Mouse (Mus musculus): Measurements from ENCODE around the gene Unc13d. TPM values are rescaled to one million over a fixed set of nuclear protein-coding genes. Genes with fewer than 3 reads are reported as not detected.

The Unc13d gene
- polyA plus RNA-seq, 1 experiment from 2014 or later, result 2.3 TPM

DNA sequence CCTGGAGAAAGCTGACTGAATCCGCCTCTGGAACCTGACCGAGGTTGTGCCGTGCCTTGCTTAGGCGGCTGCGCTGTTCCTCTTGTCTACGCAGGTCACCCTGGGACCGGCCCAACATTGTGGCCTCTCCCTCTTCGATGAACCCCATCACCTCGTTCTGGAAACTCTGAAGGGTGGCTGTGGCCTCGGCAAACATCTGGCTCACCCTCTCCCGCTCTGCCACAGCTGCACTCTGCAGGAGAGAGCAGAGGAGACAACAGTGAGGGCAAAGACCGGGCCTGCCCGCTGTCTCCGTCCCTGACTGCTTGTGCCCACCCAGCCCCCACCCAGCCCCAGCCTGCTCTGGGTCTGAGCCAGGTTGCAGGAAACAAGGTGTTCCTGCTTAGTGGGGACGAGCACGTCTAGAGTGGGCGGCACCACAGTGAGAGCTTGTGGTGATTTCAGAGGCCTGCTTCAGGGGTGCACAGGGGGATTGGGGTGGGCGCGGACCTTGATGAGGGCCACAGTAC is 30.1 kb upstream of the Unc13d start:
- peak; percentile 5; the same call in 1 of the 2 replicates for ATAC-seq (ENCODE audit: low FRiP score, low TSS enrichment)
- peak overlapping the region; percentile 86 for H3K27ac ChIP-seq (replicated peaks)
- H3K9me3 ChIP-seq (ENCODE audit: control insufficient read depth, low read length), result no peaks in the 10 kb centered on the region
- TF ChIP-seq CTCF (IDR thresholded peaks at IDR 0.05; ENCODE audit: low read depth) (0 out of 2 replicates have a peak, but pooled peaks have one; percentile 1), EP300 (optimal IDR thresholded peaks at IDR 0.05) (no peak)
- H3K36me3 ChIP-seq (ENCODE audit: control insufficient read depth, insufficient read depth, low read length), result 0 out of 2 replicates have a peak, but pooled peaks cover 2% of the 10 kb centered on the region
- peak overlapping the region; percentile 79 for H3K4me2 ChIP-seq (replicated peaks; ENCODE audit: low read depth)
- no peaks in the 10 kb centered on the region for H3K27me3 ChIP-seq (ENCODE audit: control insufficient read depth, insufficient read depth, low read length)
- peaks cover 32% of the 10 kb centered on the region for H3K4me1 ChIP-seq (replicated peaks; ENCODE audit: control insufficient read depth, insufficient read depth)
- DNase-seq (ENCODE audit: low spot score), result peak; percentile 49
- H3K4me3 ChIP-seq (ENCODE audit: low read depth, low read length), result peak overlapping the region; percentile 71; the same call in 1 of the 2 replicates
- WGBS, result 34% methylated on average over 19 of the region's 19 CpGs
- peak overlapping the region; percentile 80 for H3K9ac ChIP-seq (ENCODE audit: low read length)

DNA sequence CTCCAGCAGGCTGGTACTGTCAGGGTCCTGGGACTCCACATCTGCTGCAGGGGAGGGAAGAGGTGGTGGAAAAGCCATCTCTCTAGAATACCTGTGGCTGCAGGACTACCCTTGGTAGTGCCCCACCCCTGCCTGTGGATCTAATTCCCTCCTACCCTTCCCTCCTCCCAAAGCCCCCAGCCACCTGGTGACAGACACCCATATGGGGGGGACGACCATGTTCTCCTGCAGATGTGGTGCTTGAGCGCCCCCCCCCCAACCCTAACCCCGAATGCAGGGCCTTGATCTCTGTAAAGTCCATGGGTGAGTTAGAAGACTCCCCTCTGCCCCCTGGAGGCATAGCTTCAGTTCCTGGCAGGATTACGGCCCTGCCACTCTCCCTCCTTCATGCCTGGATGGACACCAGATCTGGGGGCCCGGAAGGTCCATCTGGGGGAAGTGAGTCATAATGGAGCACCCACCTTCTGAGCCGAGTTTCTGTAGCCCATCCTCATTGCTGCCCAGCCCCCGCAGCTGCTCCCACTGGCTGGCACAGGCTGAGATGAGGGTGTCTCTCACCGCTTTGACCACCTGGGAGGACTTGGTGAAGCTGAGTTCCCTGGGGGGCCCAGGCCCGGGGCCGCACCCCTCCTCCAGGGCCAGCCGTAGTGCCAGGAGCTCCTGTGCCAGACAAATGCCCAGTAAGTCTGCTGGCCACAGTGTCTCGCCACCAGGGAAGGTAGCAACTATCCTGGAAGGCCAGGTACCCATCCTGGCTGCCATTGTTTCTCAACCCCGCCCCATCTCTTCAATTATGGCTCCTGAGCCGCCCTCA is 29.4 kb upstream of the Unc13d start:
- peak; percentile 46 for DNase-seq (ENCODE audit: low spot score)
- Histone ChIP-seq H3K27ac (replicated peaks) (peak overlapping the region; percentile 86), H3K4me2 (replicated peaks; ENCODE audit: low read depth) (peak overlapping the region; percentile 79)

DNA sequence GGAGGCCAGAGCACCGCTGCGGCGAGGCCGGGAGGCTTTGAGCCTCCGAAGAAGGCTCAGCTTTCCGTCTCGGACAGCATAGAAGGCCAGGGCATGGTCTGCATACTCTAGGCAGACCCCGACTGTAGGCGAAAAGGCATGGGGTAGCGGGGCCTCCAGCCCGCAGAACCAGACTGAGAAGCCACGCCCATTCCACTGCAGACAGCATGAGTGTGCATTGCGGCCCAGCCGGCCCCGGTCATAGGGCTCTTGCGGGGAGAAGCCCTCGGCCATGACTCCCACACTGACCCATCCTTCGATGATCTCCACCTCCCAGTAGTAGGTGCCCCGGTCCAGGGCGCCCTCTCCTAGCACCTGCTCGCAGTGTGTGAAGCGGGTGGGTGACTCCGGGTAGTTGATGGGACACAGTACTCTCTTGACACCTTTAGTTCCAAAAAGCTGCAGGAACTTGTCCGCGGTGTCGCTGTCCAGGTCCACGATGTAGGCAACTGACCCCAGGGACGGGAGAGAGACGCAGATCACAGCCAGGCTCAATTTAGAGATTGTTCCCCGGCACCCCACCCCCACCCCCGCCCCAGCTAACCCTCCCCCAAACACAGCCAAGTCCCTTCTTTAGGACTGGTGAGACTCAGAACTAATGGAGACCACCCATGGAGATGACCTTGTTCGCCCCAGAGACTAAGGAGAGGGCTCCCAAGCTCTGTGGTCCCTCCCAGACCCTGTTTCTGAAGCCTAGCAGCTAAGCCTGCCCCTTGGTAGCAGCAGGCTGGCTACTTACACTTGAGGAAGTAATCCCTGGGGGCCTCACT is 28.6 kb upstream of the Unc13d start:
- Histone ChIP-seq H3K27ac (replicated peaks) (no peak overlapping the region; the same call in none of the 2 replicates), H3K4me3 (ENCODE audit: low read depth, low read length) (no peak overlapping the region), H3K27me3 (ENCODE audit: control insufficient read depth, insufficient read depth, low read length) (no peaks in the 10 kb centered on the region), H3K36me3 (ENCODE audit: control insufficient read depth, insufficient read depth, low read length) (0 out of 2 replicates have a peak, but pooled peaks cover 2% of the 10 kb centered on the region), H3K4me2 (replicated peaks; ENCODE audit: low read depth) (peak overlapping the region; percentile 79), H3K4me1 (replicated peaks; ENCODE audit: control insufficient read depth, insufficient read depth) (peaks cover 41% of the 10 kb centered on the region), H3K9ac (ENCODE audit: low read length) (0 out of 2 replicates have a peak overlapping the region, but pooled peaks have one; percentile 27), H3K9me3 (ENCODE audit: control insufficient read depth, low read length) (no peaks in the 10 kb centered on the region)
- TF ChIP-seq EP300 (optimal IDR thresholded peaks at IDR 0.05), result no peak
- no peak for TF ChIP-seq CTCF (IDR thresholded peaks at IDR 0.05; ENCODE audit: low read depth)
- ATAC-seq (ENCODE audit: low FRiP score, low TSS enrichment) (no peak), DNase-seq (ENCODE audit: low spot score) (peak; percentile 62)
- 44% methylated on average over 32 of the region's 32 CpGs for WGBS

More for the DNA sequence above, 29.4 kb upstream of the Unc13d start:
- TF ChIP-seq EP300 (optimal IDR thresholded peaks at IDR 0.05) (no peak), CTCF (IDR thresholded peaks at IDR 0.05; ENCODE audit: low read depth) (peak; percentile 59)
- Histone ChIP-seq H3K9ac (ENCODE audit: low read length) (peak overlapping the region; percentile 80; the same call in 1 of the 2 replicates), H3K36me3 (ENCODE audit: control insufficient read depth, insufficient read depth, low read length) (0 out of 2 replicates have a peak, but pooled peaks cover 2% of the 10 kb centered on the region), H3K27me3 (ENCODE audit: control insufficient read depth, insufficient read depth, low read length) (no peaks in the 10 kb centered on the region), H3K4me1 (replicated peaks; ENCODE audit: control insufficient read depth, insufficient read depth) (peaks cover 35% of the 10 kb centered on the region), H3K9me3 (ENCODE audit: control insufficient read depth, low read length) (no peaks in the 10 kb centered on the region), H3K4me3 (ENCODE audit: low read depth, low read length) (peak overlapping the region; percentile 71; the same call in 1 of the 2 replicates)
- no peak for ATAC-seq (ENCODE audit: low FRiP score, low TSS enrichment)
- 49% methylated on average over 14 of the region's 14 CpGs for WGBS

DNA sequence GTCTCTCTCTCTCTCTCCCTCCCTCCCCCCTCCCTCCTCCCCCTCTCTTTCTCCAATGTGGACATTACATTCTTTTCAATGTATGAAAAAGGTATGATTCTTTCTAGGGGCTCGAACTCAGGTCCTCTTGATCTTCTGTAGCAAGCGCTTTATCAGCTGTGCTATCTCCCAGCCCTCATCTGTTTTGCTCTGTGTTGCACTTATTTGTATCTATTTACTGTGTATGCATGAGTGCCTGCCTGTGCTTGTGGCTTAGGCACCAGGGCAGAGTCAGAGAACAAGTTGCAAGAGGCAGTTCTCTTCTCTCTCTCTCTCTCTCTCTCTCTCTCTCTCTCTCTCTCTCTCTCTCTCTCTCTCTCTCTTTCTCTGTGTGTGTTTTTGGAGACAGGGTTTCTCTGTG is 27.3 kb upstream of the Unc13d start:
- Histone ChIP-seq H3K27me3 (ENCODE audit: control insufficient read depth, insufficient read depth, low read length) (no peaks in the 10 kb centered on the region), H3K4me2 (replicated peaks; ENCODE audit: low read depth) (no peak overlapping the region), H3K4me3 (ENCODE audit: low read depth, low read length) (no peak overlapping the region), H3K9ac (ENCODE audit: low read length) (no peak overlapping the region), H3K9me3 (ENCODE audit: control insufficient read depth, low read length) (no peaks in the 10 kb centered on the region), H3K4me1 (replicated peaks; ENCODE audit: control insufficient read depth, insufficient read depth) (peaks cover 52% of the 10 kb centered on the region), H3K27ac (replicated peaks) (peak overlapping the region; percentile 91), H3K36me3 (ENCODE audit: control insufficient read depth, insufficient read depth, low read length) (0 out of 2 replicates have a peak, but pooled peaks cover 2% of the 10 kb centered on the region)
- TF ChIP-seq CTCF (IDR thresholded peaks at IDR 0.05; ENCODE audit: low read depth) (no peak), EP300 (optimal IDR thresholded peaks at IDR 0.05) (no peak)
- 78% methylated on average over 2 of the region's 2 CpGs for WGBS
- no peak for ATAC-seq (ENCODE audit: low FRiP score, low TSS enrichment)
- DNase-seq (ENCODE audit: low spot score), result no peak

DNA sequence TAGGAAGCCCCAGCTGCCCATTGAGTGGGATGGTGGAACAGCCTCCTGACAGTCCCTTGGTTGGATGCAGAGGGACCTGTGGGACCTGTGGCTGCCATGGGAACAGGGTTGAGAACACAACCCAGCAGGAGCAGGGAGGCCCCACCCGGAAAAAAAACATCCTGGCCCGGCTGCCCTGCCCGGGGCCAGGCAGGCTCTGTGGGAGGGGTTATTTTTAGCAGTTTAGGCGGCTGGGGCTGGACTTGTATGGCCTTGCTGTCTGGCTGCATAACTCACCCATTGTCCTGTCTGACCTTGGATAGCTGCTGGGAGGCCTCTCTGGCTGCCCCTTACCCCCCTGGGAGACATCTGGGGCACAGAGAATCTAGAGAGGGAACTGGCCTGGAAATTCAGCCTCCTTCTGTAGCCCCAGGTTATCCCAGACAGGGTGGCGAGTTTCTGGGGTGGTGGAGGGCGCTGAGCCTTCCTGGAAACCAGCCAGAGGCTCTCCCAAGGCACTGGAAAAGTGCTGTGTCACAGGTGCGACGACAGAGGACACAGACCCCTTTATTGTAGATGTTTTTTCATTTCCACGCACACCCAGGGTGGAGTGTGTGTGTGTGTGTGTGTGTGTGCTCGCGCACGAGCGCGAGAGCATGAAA is 26.4 kb upstream of the Unc13d start:
- H3K9ac ChIP-seq (ENCODE audit: low read length), result 0 out of 2 replicates have a peak overlapping the region, but pooled peaks have one; percentile 31
- WGBS, result 22% methylated on average over 14 of the region's 14 CpGs
- no peaks in the 10 kb centered on the region for H3K27me3 ChIP-seq (ENCODE audit: control insufficient read depth, insufficient read depth, low read length)
- 0 out of 2 replicates have a peak, but pooled peaks cover 2% of the 10 kb centered on the region for H3K36me3 ChIP-seq (ENCODE audit: control insufficient read depth, insufficient read depth, low read length)
- no peak overlapping the region; the same call in 1 of the 2 replicates for H3K4me2 ChIP-seq (replicated peaks; ENCODE audit: low read depth)
- no peaks in the 10 kb centered on the region for H3K9me3 ChIP-seq (ENCODE audit: control insufficient read depth, low read length)
- H3K4me1 ChIP-seq (replicated peaks; ENCODE audit: control insufficient read depth, insufficient read depth), result peaks cover 55% of the 10 kb centered on the region
- peak; percentile 68 for TF ChIP-seq EP300 (optimal IDR thresholded peaks at IDR 0.05)
- TF ChIP-seq CTCF (IDR thresholded peaks at IDR 0.05; ENCODE audit: low read depth), result no peak
- H3K27ac ChIP-seq (replicated peaks), result peak overlapping the region; percentile 91
- no peak overlapping the region for H3K4me3 ChIP-seq (ENCODE audit: low read depth, low read length)
- peak; percentile 90 for DNase-seq (ENCODE audit: low spot score)
- ATAC-seq (ENCODE audit: low FRiP score, low TSS enrichment), result peak; percentile 86

Data from stomach, postnatal 0 days (tissue).